Mouse (Mus musculus) thymus, adult 18-20 months (tissue): Measurements from ENCODE around the gene Grik5.
"Not testable (repeated sequence)": the region's sequence is repeated elsewhere in the genome, so short reads cannot be mapped to it uniquely, and the experiment has no call there.

Source experiments
- DNase-seq, 2 experiments: peaks; one replicate each; pipeline ENCODE4 v3.0.0; 2022; ENCODE audit warnings: mixed read lengths in 2 of 2

Grik5 gene

GRCm38 (mm10) chr7:25077414-25077755 lies 5.2 kb upstream of the Grik5 start:
- DNase-seq: no peak

GRCm38 (mm10) chr7:25076663-25077413 lies 4.7 kb upstream of the Grik5 start:
- DNase-seq: peak; percentile 97 to 99

- no peak for DNase-seq
Measured at GRCm38 (mm10) chr7:25076296-25076662, 4.1 kb upstream of the Grik5 start.

- DNase-seq: no peak
Measured at GRCm38 (mm10) chr7:25073924-25074323, 1.8 kb upstream of the Grik5 start.

- DNase-seq: no peak
Measured at GRCm38 (mm10) chr7:25072716-25073390, 707 bp upstream of the Grik5 start.

- no peak for DNase-seq
Measured at GRCm38 (mm10) chr7:25068724-25069123, 3.4 kb downstream of the Grik5 start.

GRCm38 (mm10) chr7:25067909-25068656 lies 4.1 kb downstream of the Grik5 start:
- no peak for DNase-seq

GRCm38 (mm10) chr7:25067338-25067737 lies 4.8 kb downstream of the Grik5 start:
- no peak for DNase-seq

- no peak for DNase-seq
Measured at GRCm38 (mm10) chr7:25063900-25064299, 8.2 kb downstream of the Grik5 start.

GRCm38 (mm10) chr7:25063346-25063745 lies 8.8 kb downstream of the Grik5 start:
- DNase-seq: no peak

GRCm38 (mm10) chr7:25058836-25059235 lies 13.3 kb downstream of the Grik5 start:
- no peak for DNase-seq

- no peak for DNase-seq
Measured at GRCm38 (mm10) chr7:25058394-25058793, 13.8 kb downstream of the Grik5 start.

GRCm38 (mm10) chr7:25057888-25058287 lies 14.3 kb downstream of the Grik5 start:
- no peak for DNase-seq

- no peak for DNase-seq
Measured at GRCm38 (mm10) chr7:25056951-25057350, 15.2 kb downstream of the Grik5 start.

- no peak for DNase-seq
Measured at GRCm38 (mm10) chr7:25052587-25052986, 19.6 kb downstream of the Grik5 start.

- no peak for DNase-seq
Measured at GRCm38 (mm10) chr7:25049295-25049930, 22.7 kb downstream of the Grik5 start.

- DNase-seq: no peak
Measured at GRCm38 (mm10) chr7:25047363-25047762, 24.8 kb downstream of the Grik5 start.

- not testable (repeated sequence) for DNase-seq
Measured at GRCm38 (mm10) chr7:25044599-25044998, 27.5 kb downstream of the Grik5 start.

GRCm38 (mm10) chr7:25041921-25042320 lies 30.2 kb downstream of the Grik5 start:
- DNase-seq: no peak

GRCm38 (mm10) chr7:25035916-25036315 lies 36.2 kb downstream of the Grik5 start:
- peak; percentile 15 to 20 for DNase-seq

- no peak for DNase-seq
Measured at GRCm38 (mm10) chr7:25034796-25035195, 37.4 kb downstream of the Grik5 start.

- DNase-seq: no peak
Measured at GRCm38 (mm10) chr7:25031528-25031927, 40.6 kb downstream of the Grik5 start.

GRCm38 (mm10) chr7:25030032-25030753 lies 42.0 kb downstream of the Grik5 start:
- DNase-seq: peak; percentile 27 to 39
